In the genomic region with DNA sequence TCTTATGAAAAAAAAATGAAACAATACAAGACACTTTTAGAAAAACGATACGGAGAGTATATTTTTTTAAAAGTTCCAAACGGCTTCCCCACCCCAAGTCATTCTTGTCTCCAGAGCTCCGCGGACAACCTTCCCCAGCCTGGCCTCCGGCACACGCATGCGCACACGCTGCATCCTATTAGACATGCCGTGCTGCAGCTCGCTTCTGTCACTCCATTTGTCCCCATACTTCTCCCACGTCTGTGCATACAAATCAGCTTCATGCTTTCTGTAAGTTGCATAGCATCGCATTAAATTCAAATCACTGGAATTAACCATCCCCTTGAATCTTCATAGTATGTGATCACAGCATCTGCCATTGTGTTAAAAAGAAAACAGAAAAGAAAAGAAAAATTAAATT, we compare ENCODE assay signal across 12 mouse cellular contexts. TPM values are rescaled to one million over a fixed set of nuclear protein-coding genes. Genes with fewer than 3 reads are reported as not detected.
DNase-seq lines count a peak whose midpoint lies in the region; ATAC-seq and TF ChIP-seq lines count a peak whose summit lies in the region.
"Had no signal": no experiment of that assay in that cellular context is flagged by ENCODE, and none has a peak within 500 bp of the region (broad histone marks: within the 10 kb centered on the region; RNA-seq: fewer than 3 reads in every experiment).

No protein-coding gene starts in this region.

- H3K27ac ChIP-seq in hindbrain, postnatal 0 days, result no peak overlapping the region
- no peak overlapping the region for H3K27ac ChIP-seq in liver, postnatal 0 days (ENCODE audit: low read depth)
- H3K27ac ChIP-seq in heart, embryonic 11.5 days (ENCODE audit: low read depth, low read length), result no peak overlapping the region
- H3K27ac ChIP-seq: heart, embryonic 15.5 days; kidney, embryonic 15.5 days; liver, embryonic 15.5 days had no signal

- H3K27me3 ChIP-seq in hindbrain, postnatal 0 days (ENCODE audit: insufficient read depth, low read length), result no peaks in the 10 kb centered on the region
- H3K27me3 ChIP-seq in liver, postnatal 0 days (ENCODE audit: insufficient read depth, low read length), result no peaks in the 10 kb centered on the region
- no peaks in the 10 kb centered on the region for H3K27me3 ChIP-seq in heart, embryonic 11.5 days (ENCODE audit: control insufficient read depth, insufficient read depth, low read length)
- H3K27me3 ChIP-seq: heart, embryonic 15.5 days; kidney, embryonic 15.5 days; liver, embryonic 15.5 days had no signal

- no peaks in the 10 kb centered on the region for H3K9me3 ChIP-seq in hindbrain, postnatal 0 days (ENCODE audit: low read length)
- no peaks in the 10 kb centered on the region for H3K9me3 ChIP-seq in liver, postnatal 0 days (ENCODE audit: low read length)
- H3K9me3 ChIP-seq in heart, embryonic 11.5 days (replicated peaks; ENCODE audit: control insufficient read depth, low read length), result no peaks in the 10 kb centered on the region
- H3K9me3 ChIP-seq: heart, embryonic 15.5 days; kidney, embryonic 15.5 days; liver, embryonic 15.5 days had no signal

- ATAC-seq in hindbrain, postnatal 0 days, result peak; percentile 59; the same call in 1 of the 2 replicates
- no peak for ATAC-seq in liver, postnatal 0 days
- no peak for ATAC-seq in heart, embryonic 11.5 days (replicated peaks; ENCODE audit: insufficient number of reproducible peaks, low FRiP score, low TSS enrichment)

- H3K36me3 ChIP-seq in hindbrain, postnatal 0 days (ENCODE audit: insufficient read depth, low read length), result no peaks in the 10 kb centered on the region
- H3K36me3 ChIP-seq in liver, postnatal 0 days (replicated peaks; ENCODE audit: insufficient read depth, low read length), result no peaks in the 10 kb centered on the region
- H3K36me3 ChIP-seq in heart, embryonic 11.5 days (ENCODE audit: control insufficient read depth, insufficient read depth, low read length), result no peaks in the 10 kb centered on the region
- H3K36me3 ChIP-seq: heart, embryonic 15.5 days; kidney, embryonic 15.5 days; liver, embryonic 15.5 days had no signal

- TF ChIP-seq EP300 in liver, postnatal 0 days (IDR thresholded peaks at IDR 0.05; ENCODE audit: low read depth), result no peak

- H3K4me1 ChIP-seq in hindbrain, postnatal 0 days (ENCODE audit: insufficient read depth, low read length), result peaks cover 12% of the 10 kb centered on the region
- no peaks in the 10 kb centered on the region for H3K4me1 ChIP-seq in liver, postnatal 0 days (ENCODE audit: insufficient read depth)
- H3K4me1 ChIP-seq in heart, embryonic 11.5 days (ENCODE audit: control insufficient read depth, insufficient read depth, low read length), result no peaks in the 10 kb centered on the region
- H3K4me1 ChIP-seq: liver, embryonic 15.5 days had no signal

- 40% methylated on average over 13 of the region's 13 CpGs for WGBS in hindbrain, postnatal 0 days
- WGBS in liver, postnatal 0 days (ENCODE audit: insufficient replicate concordance), result 82% methylated on average over 13 of the region's 13 CpGs
- 86% methylated on average over 13 of the region's 13 CpGs for WGBS in heart, embryonic 11.5 days (ENCODE audit: insufficient replicate concordance)

- H3K4me2 ChIP-seq in hindbrain, postnatal 0 days (ENCODE audit: low read depth, low read length), result no peak overlapping the region
- H3K4me2 ChIP-seq in liver, postnatal 0 days (ENCODE audit: low read depth, low read length), result no peak overlapping the region
- no peak overlapping the region for H3K4me2 ChIP-seq in heart, embryonic 11.5 days
- H3K4me2 ChIP-seq: heart, embryonic 15.5 days; kidney, embryonic 15.5 days; liver, embryonic 15.5 days had no signal

- intact Hi-C loops in left cerebral cortex, postnatal 36 days (cut with DNase I), result no loop called here

- H3K9ac ChIP-seq in hindbrain, postnatal 0 days (replicated peaks; ENCODE audit: low read length), result no peak overlapping the region
- no peak overlapping the region for H3K9ac ChIP-seq in liver, postnatal 0 days (replicated peaks)
- no peak overlapping the region for H3K9ac ChIP-seq in heart, embryonic 11.5 days (ENCODE audit: low read depth, low read length)
- H3K9ac ChIP-seq: heart, embryonic 15.5 days; kidney, embryonic 15.5 days; liver, embryonic 15.5 days had no signal

- no peak for TF ChIP-seq CTCF in hindbrain, postnatal 0 days (IDR thresholded peaks at IDR 0.05; ENCODE audit: low read depth)
- TF ChIP-seq CTCF in liver, postnatal 0 days (IDR thresholded peaks at IDR 0.05; ENCODE audit: low read depth), result no peak

- no peak overlapping the region for H3K4me3 ChIP-seq in hindbrain, postnatal 0 days (ENCODE audit: low read length)
- H3K4me3 ChIP-seq in liver, postnatal 0 days (ENCODE audit: low read depth, low read length), result no peak overlapping the region
- H3K4me3 ChIP-seq in heart, embryonic 11.5 days (ENCODE audit: low read depth, low read length), result no peak overlapping the region
- H3K4me3 ChIP-seq: heart, embryonic 15.5 days; kidney, embryonic 15.5 days; liver, embryonic 15.5 days had no signal

- peak; percentile 34 for DNase-seq in cerebellum, adult 11-12 months
- no peak for DNase-seq in cerebellum, adult 8-10 months
- DNase-seq in brain, adult 2 months (ENCODE audit: low read depth, low spot score), result peak; percentile 89
- peak; percentile 79 for DNase-seq in hindbrain, postnatal 0 days (ENCODE audit: low spot score)
- DNase-seq in left cerebral cortex, postnatal 36 days (ENCODE audit: low spot score in 2 of 2), result peak; percentile 41 to 50
- no peak for DNase-seq in adrenal gland, postnatal 36 days
- no peak for DNase-seq in liver, postnatal 0 days

RNA-seq across cellular contexts. Expression of a gene that starts 3.6 kb away (rescaled TPM):
- total RNA-seq in hindbrain, postnatal 0 days (2014; rRNA removed), result 0.25 TPM in 1 of 2 replicates, not detected in the other
- 0.28 and 0.44 TPM in 2 replicates for polyA plus RNA-seq in hindbrain, postnatal 0 days (2015; fragmentation: Nextera tagmentation; extraction: Ambion mirVana)
- 1 to 10 TPM in 1 of 2 experiments, under 1 TPM in 1; 0.82 to 1.3 TPM for total RNA-seq in left cerebral cortex, postnatal 36 days (2021)
- total RNA-seq in adrenal gland, postnatal 36 days (2021), result not detected
- polyA plus RNA-seq in liver, postnatal 0 days (2015; fragmentation: Nextera tagmentation; extraction: Ambion mirVana), result not detected in 2 replicates
- polyA plus RNA-seq in heart, embryonic 11.5 days (2014; fragmentation: Nextera tagmentation; extraction: Ambion mirVana), result 0.29 and 0.58 TPM in 2 replicates
- polyA plus RNA-seq: liver, embryonic 15.5 days had no signal

RNA-seq across cellular contexts. Expression of a gene that starts 27.2 kb away (rescaled TPM):
- 0.10 TPM in 1 of 2 replicates, not detected in the other for total RNA-seq in hindbrain, postnatal 0 days (2014; rRNA removed)
- 0.11 TPM in 2 replicates for polyA plus RNA-seq in hindbrain, postnatal 0 days (2015; fragmentation: Nextera tagmentation; extraction: Ambion mirVana)
- under 1 TPM in 1 of 2 experiments, not detected in 1; 0.18 TPM for total RNA-seq in left cerebral cortex, postnatal 36 days (2021)
- not detected for total RNA-seq in adrenal gland, postnatal 36 days (2021)
- polyA plus RNA-seq in liver, postnatal 0 days (2015; fragmentation: Nextera tagmentation; extraction: Ambion mirVana), result 0.12 TPM in 1 of 2 replicates, not detected in the other
- polyA plus RNA-seq in heart, embryonic 11.5 days (2014; fragmentation: Nextera tagmentation; extraction: Ambion mirVana), result 0.17 TPM in 1 of 2 replicates, not detected in the other
- polyA plus RNA-seq: heart, embryonic 15.5 days; liver, embryonic 15.5 days; neural tube, embryonic 11.5 days had no signal

Comparison
In these comparisons a context has a peak if more than half of its experiments do, and no peak if none do; other contexts are left out.
1. DNase-seq: peak in cerebellum, adult 11-12 months (single experiment), brain, adult 2 months (single experiment), hindbrain, postnatal 0 days (single experiment) and left cerebral cortex, postnatal 36 days (2 of 2); none in cerebellum, adult 8-10 months (single experiment), adrenal gland, postnatal 36 days (0 of 2) and liver, postnatal 0 days (single experiment).